Comparison of ENCODE assay signal across 13 mouse cellular contexts in genomic region chr10:62603233-62604030, GRCm38 (mm10). TPM values are rescaled to one million over a fixed set of nuclear protein-coding genes. Genes with fewer than 3 reads are reported as not detected.
DNase-seq lines count a peak whose midpoint lies in the region; ATAC-seq and TF ChIP-seq lines count a peak whose summit lies in the region.
"Had no signal": no experiment of that assay in that cellular context is flagged by ENCODE, and none has a peak within 500 bp of the region (broad histone marks: within the 10 kb centered on the region; RNA-seq: fewer than 3 reads in every experiment).

No protein-coding gene starts in this region.

- WGBS in liver, embryonic 11.5 days, result 85% methylated on average over 12 of the region's 12 CpGs

- peaks cover 39% of the 10 kb centered on the region for H3K79me2 ChIP-seq in myocyte (ENCODE audit: control insufficient read depth, insufficient read depth)

- H3K4me1 ChIP-seq in liver, embryonic 11.5 days (replicated peaks; ENCODE audit: control insufficient read depth, insufficient read depth, low read length), result peaks cover 4% of the 10 kb centered on the region
- peaks cover 3% of the 10 kb centered on the region for H3K4me1 ChIP-seq in ES-Bruce4 (ENCODE audit: control insufficient read depth, insufficient read depth, low read length)

- ATAC-seq in liver, embryonic 11.5 days (replicated peaks; ENCODE audit: low FRiP score), result no peak

- no peak overlapping the region for H3K9ac ChIP-seq in liver, embryonic 11.5 days (ENCODE audit: low read depth, low read length)
- peak overlapping the region; percentile 90 for H3K9ac ChIP-seq in ES-Bruce4 (ENCODE audit: low read depth, poor library complexity, severe bottlenecking)

- no peaks in the 10 kb centered on the region for H3K27me3 ChIP-seq in liver, embryonic 11.5 days (replicated peaks; ENCODE audit: control insufficient read depth, insufficient read depth, low read length)
- H3K27me3 ChIP-seq in ES-Bruce4 (ENCODE audit: control insufficient read depth, insufficient read depth, low read length, poor library complexity, severe bottlenecking), result no peaks in the 10 kb centered on the region
- no peaks in the 10 kb centered on the region for H3K27me3 ChIP-seq in myocyte (ENCODE audit: control insufficient read depth, insufficient read depth, insufficient read length)

- TF ChIP-seq EP300 in ES-Bruce4 (IDR thresholded peaks at IDR 0.05; ENCODE audit: insufficient read depth, low read depth, low read length), result no peak

- H3ac ChIP-seq in myocyte (ENCODE audit: control insufficient read depth, insufficient read length), result no peak overlapping the region

- no peak for TF ChIP-seq CTCF in ES-Bruce4 (IDR thresholded peaks at IDR 0.05; ENCODE audit: low read depth, low read length)

- H3K4me3 ChIP-seq in liver, embryonic 11.5 days (ENCODE audit: low read depth, low read length), result no peak overlapping the region
- no peak overlapping the region for H3K4me3 ChIP-seq in ES-Bruce4 (ENCODE audit: low read depth, low read length)
- peak overlapping the region; percentile 99 for H3K4me3 ChIP-seq in myocyte

- no peak overlapping the region for H3K27ac ChIP-seq in liver, embryonic 11.5 days (ENCODE audit: low read depth, low read length)
- peak overlapping the region; percentile 24 for H3K27ac ChIP-seq in ES-Bruce4 (ENCODE audit: insufficient read depth, low read length)

- no peak for TF ChIP-seq POLR2A in ES-Bruce4 (IDR thresholded peaks at IDR 0.05; ENCODE audit: insufficient read depth, low read length)
- no peak for TF ChIP-seq POLR2A in myocyte (IDR thresholded peaks at IDR 0.05; ENCODE audit: insufficient read length, low read depth)

- H3K9me3 ChIP-seq in liver, embryonic 11.5 days (ENCODE audit: control insufficient read depth, low read length), result no peaks in the 10 kb centered on the region
- peaks cover 3% of the 10 kb centered on the region; the same call in 1 of the 2 replicates for H3K9me3 ChIP-seq in ES-Bruce4 (replicated peaks; ENCODE audit: control insufficient read depth, insufficient read depth, low read length, poor library complexity, severe bottlenecking)

- H3K36me3 ChIP-seq in liver, embryonic 11.5 days (ENCODE audit: control insufficient read depth, insufficient read depth, low read length), result peaks cover 3% of the 10 kb centered on the region; the same call in 1 of the 2 replicates
- H3K36me3 ChIP-seq in ES-Bruce4 (ENCODE audit: control insufficient read depth, insufficient read depth, low read length, poor library complexity, severe bottlenecking) (peaks cover 5% of the 10 kb centered on the region), myocyte (ENCODE audit: control insufficient read depth, insufficient read depth) (peaks cover 3% of the 10 kb centered on the region)

- H3K4me2 ChIP-seq in liver, embryonic 11.5 days, result peak overlapping the region; percentile 89
- H3K4me2 ChIP-seq in myocyte (ENCODE audit: low read depth), result peak overlapping the region; percentile 91

- DNase-seq in liver, embryonic 11.5 days (ENCODE audit: low spot score), result no peak
- DNase-seq in liver, result no peak
- peak; percentile 76 for DNase-seq in induced T-regulatory cell, adult 2 months (ENCODE audit: low read depth)
- DNase-seq in cerebellum, postnatal 14 days, result no peak
- DNase-seq in adrenal gland, adult 18-20 months (ENCODE audit: low spot score in 2 of 2), result no peak
- DNase-seq: cerebellum, postnatal 25 days; heart, postnatal 14 days; kidney, postnatal 36 days; lung, postnatal 10 days; right cerebral cortex, postnatal 4 days; thymus, adult 2 months had no signal

TF ChIP-seq in myocyte, 11 proteins besides CTCF, POLR2A, EP300 and RAD21:
- no peak for TF ChIP-seq MYOD1 (IDR thresholded peaks at IDR 0.05; ENCODE audit: control insufficient read depth in 1 of 3, insufficient read length in 2 of 3, low read depth in 2 of 3)

RNA-seq across cellular contexts. Expression of gene Ddx21, which starts 1.4 kb away (rescaled TPM):
- 72.8 and 74.4 TPM in 2 replicates for polyA plus RNA-seq in liver, embryonic 11.5 days (2014; fragmentation: Nextera tagmentation; extraction: Ambion mirVana)
- polyA plus RNA-seq in ES-Bruce4 (2011; ENCODE audit: insufficient read depth, insufficient read length, low read depth, missing spikeins), result 170 and 179 TPM in 2 replicates
- 33.2 TPM for polyA plus RNA-seq in myocyte (2012; fragmentation: generic; extraction: Trizol)
- 10 to 100 TPM; 75.4 to 79.8 TPM for total RNA-seq in adrenal gland, adult 18-20 months (2021)

RNA-seq across cellular contexts. Expression of gene Kif1bp, which starts 25.2 kb away (rescaled TPM):
- 28.1 and 28.3 TPM in 2 replicates for polyA plus RNA-seq in liver, embryonic 11.5 days (2014; fragmentation: Nextera tagmentation; extraction: Ambion mirVana)
- 26.2 and 28.3 TPM in 2 replicates for polyA plus RNA-seq in ES-Bruce4 (2011; ENCODE audit: insufficient read depth, insufficient read length, low read depth, missing spikeins)
- 31.2 TPM for polyA plus RNA-seq in myocyte (2012; fragmentation: generic; extraction: Trizol)
- total RNA-seq in adrenal gland, adult 18-20 months (2021), result 10 to 100 TPM; 45.7 to 57.0 TPM

RNA-seq across cellular contexts. Expression of gene Ddx50, which starts 47.6 kb away (rescaled TPM):
- polyA plus RNA-seq in liver, embryonic 11.5 days (2014; fragmentation: Nextera tagmentation; extraction: Ambion mirVana), result 89.8 and 90.1 TPM in 2 replicates
- polyA plus RNA-seq in ES-Bruce4 (2011; ENCODE audit: insufficient read depth, insufficient read length, low read depth, missing spikeins) (96.5 and 115 TPM in 2 replicates), myocyte (2012; fragmentation: generic; extraction: Trizol) (20.0 TPM)
- 100 to 1,000 TPM; 108 to 120 TPM for total RNA-seq in adrenal gland, adult 18-20 months (2021)
